Mouse (Mus musculus): ENCODE results near the gene Asic1. TPM values are rescaled to one million over a fixed set of nuclear protein-coding genes. Genes with fewer than 3 reads are reported as not detected.

The Asic1 gene
- polyA plus RNA-seq, 1 experiment from 2014 or later, result 0.45 TPM

DNA sequence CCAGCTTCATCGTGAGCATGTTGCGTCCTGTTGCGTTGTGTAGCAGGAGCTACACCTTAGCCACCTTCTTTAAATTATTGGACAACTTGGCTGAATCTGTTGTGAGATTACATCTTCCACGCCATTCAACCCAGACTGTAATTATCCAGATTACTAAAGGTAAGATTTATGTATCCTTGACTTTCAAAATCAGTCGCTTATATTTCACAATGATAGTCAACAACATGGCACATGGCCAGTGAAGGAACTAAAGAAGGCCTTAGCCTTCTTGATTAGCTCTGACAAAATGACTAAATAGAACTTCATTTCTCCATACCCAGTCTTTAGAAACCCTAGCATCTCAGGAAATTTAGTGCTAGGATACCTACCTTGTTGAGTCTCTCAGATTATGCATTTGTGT is 63.0 kb downstream of the Asic1 start:
- no peak overlapping the region for H3K9ac ChIP-seq
- 83% methylated on average over 5 of the region's 5 CpGs for WGBS (ENCODE audit: insufficient replicate concordance)
- ATAC-seq (ENCODE audit: insufficient read depth), result no peak
- no peaks in the 10 kb centered on the region for H3K4me1 ChIP-seq (replicated peaks)
- peaks cover 21% of the 10 kb centered on the region for H3K36me3 ChIP-seq (replicated peaks)
- H3K9me3 ChIP-seq (replicated peaks), result peaks cover 3% of the 10 kb centered on the region; the same call in 1 of the 2 replicates
- no peak overlapping the region for H3K4me3 ChIP-seq (replicated peaks)
- H3K27ac ChIP-seq (replicated peaks), result no peak overlapping the region
- no peaks in the 10 kb centered on the region for H3K27me3 ChIP-seq
- no peak overlapping the region for H3K4me2 ChIP-seq

DNA sequence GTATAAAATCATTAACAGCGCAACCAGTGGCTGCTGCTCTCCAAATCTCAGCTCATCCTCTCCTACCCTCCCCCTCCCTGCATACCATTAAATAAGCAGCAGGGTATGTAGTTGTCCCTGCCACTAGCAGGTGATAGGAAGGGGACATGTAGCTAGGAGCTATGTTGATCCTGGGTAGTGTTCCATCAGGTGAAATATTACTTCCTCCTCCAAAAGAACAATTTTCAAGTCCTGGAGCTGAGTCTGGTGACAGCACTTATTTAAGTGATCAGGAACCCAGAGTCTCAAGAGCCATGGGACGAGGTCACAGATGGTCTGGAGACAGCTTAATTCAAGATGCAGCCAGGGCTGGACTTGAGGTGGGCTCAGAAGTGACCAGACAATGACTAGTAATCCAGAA is 65.5 kb downstream of the Asic1 start:
- Histone ChIP-seq H3K9me3 (replicated peaks) (no peaks in the 10 kb centered on the region), H3K4me3 (replicated peaks) (no peak overlapping the region), H3K4me2 (no peak overlapping the region), H3K27me3 (no peaks in the 10 kb centered on the region), H3K36me3 (replicated peaks) (peaks cover 15% of the 10 kb centered on the region; the same call in 1 of the 2 replicates), H3K4me1 (replicated peaks) (no peaks in the 10 kb centered on the region), H3K9ac (no peak overlapping the region), H3K27ac (replicated peaks) (no peak overlapping the region)
- no peak for ATAC-seq (ENCODE audit: insufficient read depth)
- 80% methylated on average over 2 of the region's 2 CpGs for WGBS (ENCODE audit: insufficient replicate concordance)

DNA sequence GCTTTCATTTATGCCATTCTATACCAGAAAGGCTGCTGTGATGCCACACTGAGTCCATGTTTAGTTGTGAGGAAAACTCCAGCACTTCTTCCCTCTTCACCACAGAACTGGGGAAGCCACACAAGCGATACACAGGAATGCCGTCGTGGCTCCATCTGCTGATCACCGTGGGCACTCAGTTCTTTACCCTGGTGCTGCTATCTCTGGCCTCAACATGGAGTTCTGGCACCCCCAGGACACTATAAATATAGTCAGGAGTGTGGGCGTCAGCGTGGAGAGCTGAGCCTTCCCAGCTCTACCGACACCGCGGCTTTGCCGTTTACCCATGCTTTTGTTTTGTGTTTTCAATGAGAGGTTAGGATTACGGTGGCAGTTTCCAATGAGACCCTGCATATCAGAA is 66.5 kb downstream of the Asic1 start:
- 77% methylated on average over 11 of the region's 11 CpGs for WGBS (ENCODE audit: insufficient replicate concordance)
- Histone ChIP-seq H3K9me3 (replicated peaks) (no peaks in the 10 kb centered on the region), H3K36me3 (replicated peaks) (peaks cover 18% of the 10 kb centered on the region; the same call in 1 of the 2 replicates), H3K4me3 (replicated peaks) (no peak overlapping the region), H3K27ac (replicated peaks) (no peak overlapping the region), H3K4me1 (replicated peaks) (no peaks in the 10 kb centered on the region), H3K9ac (no peak overlapping the region), H3K27me3 (no peaks in the 10 kb centered on the region), H3K4me2 (no peak overlapping the region)
- no peak for ATAC-seq (ENCODE audit: insufficient read depth)

DNA sequence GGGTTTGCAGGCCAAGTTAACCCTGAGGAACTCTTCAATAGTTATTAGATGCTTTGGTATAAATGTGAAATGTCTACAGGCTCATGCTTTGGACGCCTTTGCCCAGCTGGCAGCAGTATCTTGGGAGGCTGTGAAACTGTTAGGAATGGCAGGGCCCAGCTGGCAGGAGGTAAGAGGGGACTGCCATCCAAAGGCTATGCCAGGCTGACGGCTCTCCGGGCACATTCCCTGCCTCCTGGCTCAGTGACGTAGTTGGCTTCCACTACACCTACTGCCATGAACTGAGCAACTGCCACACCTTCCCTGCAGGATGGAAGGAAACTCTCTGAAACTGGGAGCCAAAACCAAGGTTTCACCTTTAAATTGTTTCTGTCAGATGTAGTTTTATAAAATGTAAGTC is 70.1 kb downstream of the Asic1 start:
- H3K27me3 ChIP-seq, result no peaks in the 10 kb centered on the region
- H3K9me3 ChIP-seq (replicated peaks), result no peaks in the 10 kb centered on the region
- no peak overlapping the region for H3K4me2 ChIP-seq
- 78% methylated on average over 4 of the region's 4 CpGs for WGBS (ENCODE audit: insufficient replicate concordance)
- no peak overlapping the region for H3K4me3 ChIP-seq (replicated peaks)
- H3K36me3 ChIP-seq (replicated peaks), result peaks cover 17% of the 10 kb centered on the region; the same call in 1 of the 2 replicates
- no peaks in the 10 kb centered on the region for H3K4me1 ChIP-seq (replicated peaks)
- H3K27ac ChIP-seq (replicated peaks), result no peak overlapping the region
- ATAC-seq (ENCODE audit: insufficient read depth), result no peak
- no peak overlapping the region for H3K9ac ChIP-seq

Other genes with a start within 250 kb of the Asic1 start
- gene Nckap5l, start 212.6 kb upstream of the Asic1 start, polyA plus RNA-seq (2015; fragmentation: Nextera tagmentation; extraction: Ambion mirVana), result 0.92 and 1.3 TPM in 2 replicates
- gene Bcdin3d, start 195.6 kb upstream of the Asic1 start, polyA plus RNA-seq (2015; fragmentation: Nextera tagmentation; extraction: Ambion mirVana), result 5.2 and 5.3 TPM in 2 replicates
- gene Faim2, start 142.2 kb upstream of the Asic1 start, polyA plus RNA-seq (2015; fragmentation: Nextera tagmentation; extraction: Ambion mirVana), result 0.05 and 0.13 TPM in 2 replicates
- not detected in 2 replicates for gene Aqp2, start 91.3 kb upstream of the Asic1 start, polyA plus RNA-seq (2015; fragmentation: Nextera tagmentation; extraction: Ambion mirVana)
- gene Aqp5, start 79.6 kb upstream of the Asic1 start, polyA plus RNA-seq (2015; fragmentation: Nextera tagmentation; extraction: Ambion mirVana), result 0.06 TPM in 1 of 2 replicates, not detected in the other
- gene Aqp6, start 69.0 kb upstream of the Asic1 start, polyA plus RNA-seq (2015; fragmentation: Nextera tagmentation; extraction: Ambion mirVana), result not detected in 2 replicates
- gene Racgap1, start 18.7 kb upstream of the Asic1 start, polyA plus RNA-seq (2015; fragmentation: Nextera tagmentation; extraction: Ambion mirVana), result 66.2 and 66.3 TPM in 2 replicates
- 5.3 and 5.7 TPM in 2 replicates for gene Smarcd1, start 31.8 kb downstream of the Asic1 start, polyA plus RNA-seq (2015; fragmentation: Nextera tagmentation; extraction: Ambion mirVana)
- gene Gm17349, start 35.1 kb downstream of the Asic1 start, polyA plus RNA-seq (2015; fragmentation: Nextera tagmentation; extraction: Ambion mirVana), result not detected in 2 replicates
- gene Gpd1, start 47.1 kb downstream of the Asic1 start, polyA plus RNA-seq (2015; fragmentation: Nextera tagmentation; extraction: Ambion mirVana), result 26.7 and 33.3 TPM in 2 replicates
- 67.5 and 74.7 TPM in 2 replicates for gene Cox14, start 55.2 kb downstream of the Asic1 start, polyA plus RNA-seq (2015; fragmentation: Nextera tagmentation; extraction: Ambion mirVana)
- gene Cers5, start 102.5 kb downstream of the Asic1 start, polyA plus RNA-seq (2015; fragmentation: Nextera tagmentation; extraction: Ambion mirVana), result 8.1 and 9.5 TPM in 2 replicates
- gene Lima1, start 205.1 kb downstream of the Asic1 start, polyA plus RNA-seq (2015; fragmentation: Nextera tagmentation; extraction: Ambion mirVana), result 10.0 and 10.3 TPM in 2 replicates

Measured in liver, embryonic 15.5 days (tissue).